ENCODE assay signal across 23 mouse cellular contexts in the genomic region with DNA sequence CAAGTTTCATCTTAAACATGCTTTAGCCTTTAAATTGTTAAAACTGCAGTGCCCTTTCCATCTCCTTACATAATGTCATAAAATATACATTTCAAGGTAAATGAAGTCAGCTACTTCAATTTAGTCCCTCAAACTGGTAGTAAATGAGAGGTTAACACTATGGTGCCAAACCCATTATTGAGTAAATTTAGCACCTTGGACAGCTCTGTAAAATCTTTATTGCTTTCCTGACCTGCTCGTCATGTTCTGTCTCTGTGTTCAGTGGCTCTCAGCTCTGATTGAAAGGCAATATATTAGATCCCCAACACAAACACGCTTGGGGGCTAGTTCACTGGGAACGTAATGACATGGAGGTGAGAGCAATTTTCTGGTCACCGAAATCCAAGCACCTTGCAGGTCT.
A peak's percentile ranks its signal among the peaks of the same experiment; 100 is the strongest.
DNase-seq lines count a peak whose midpoint lies in the region; ATAC-seq and TF ChIP-seq lines count a peak whose summit lies in the region.
"Had no signal": no experiment of that assay in that cellular context is flagged by ENCODE, and none has a peak within 500 bp of the region (broad histone marks: within the 10 kb centered on the region; RNA-seq: fewer than 3 reads in every experiment).

No protein-coding gene starts in this region.

- no peak overlapping the region for H3K9ac ChIP-seq in forebrain, embryonic 11.5 days (ENCODE audit: low read length)
- H3K9ac ChIP-seq: embryonic facial prominence, embryonic 12.5 days; forebrain, embryonic 12.5 days; heart, embryonic 15.5 days; hindbrain, embryonic 14.5 days; intestine, embryonic 15.5 days had no signal

- no peaks in the 10 kb centered on the region for H3K9me3 ChIP-seq in forebrain, embryonic 11.5 days (ENCODE audit: control insufficient read depth, low read length)
- H3K9me3 ChIP-seq: embryonic facial prominence, embryonic 12.5 days; forebrain, embryonic 12.5 days; heart, embryonic 15.5 days; hindbrain, embryonic 10.5 days; intestine, embryonic 15.5 days had no signal

- H3K27me3 ChIP-seq in forebrain, embryonic 11.5 days (ENCODE audit: control insufficient read depth, insufficient read depth, low read length) = no peaks in the 10 kb centered on the region
- H3K27me3 ChIP-seq: embryonic facial prominence, embryonic 12.5 days; forebrain, embryonic 12.5 days; heart, embryonic 15.5 days; intestine, embryonic 15.5 days; Patski had no signal

- no peaks in the 10 kb centered on the region for H3K36me3 ChIP-seq in forebrain, embryonic 11.5 days (ENCODE audit: control insufficient read depth, insufficient read depth, low read length)
- H3K36me3 ChIP-seq: embryonic facial prominence, embryonic 12.5 days; forebrain, embryonic 12.5 days; heart, embryonic 15.5 days; intestine, embryonic 15.5 days had no signal

- peak; percentile 27 for DNase-seq in embryo, embryonic 10 days (ENCODE audit: low spot score)
- no peak for DNase-seq in embryo, embryonic 9.5 days (ENCODE audit: extremely low spot score)
- DNase-seq in layer of hippocampus, adult 2 months (ENCODE audit: low spot score in 2 of 2) = no peak
- DNase-seq in layer of hippocampus, postnatal 25 days (ENCODE audit: extremely low spot score in 1 of 2, low spot score in 1 of 2) = no peak
- DNase-seq in A20 (ENCODE audit: low read depth, low spot score) = peak; percentile 5
- peak; percentile 50 for DNase-seq in embryo, embryonic 11 days
- no peak for DNase-seq in forebrain, embryonic 11.5 days (ENCODE audit: low spot score)
- DNase-seq: adrenal gland, adult 2 months; adrenal gland, postnatal 25 days; cerebellum, adult 2 months; cerebellum, postnatal 10 days; gastrocnemius, postnatal 10 days; heart, adult 2 months; heart, postnatal 14 days had no signal

- TF ChIP-seq CTCF in layer of hippocampus, adult 2 months (conservative IDR thresholded peaks at IDR 0.05) = 0 out of 2 replicates have a peak, but pooled peaks have one; percentile 0

- no peak overlapping the region for H3K4me3 ChIP-seq in layer of hippocampus, adult 2 months
- H3K4me3 ChIP-seq in forebrain, embryonic 11.5 days (ENCODE audit: low read depth, low read length) = no peak overlapping the region
- H3K4me3 ChIP-seq: embryonic facial prominence, embryonic 12.5 days; forebrain, embryonic 12.5 days; heart, adult 2 months; heart, embryonic 15.5 days; hindbrain, embryonic 10.5 days; intestine, embryonic 15.5 days had no signal

- no peak for ATAC-seq in forebrain, embryonic 11.5 days (replicated peaks; ENCODE audit: low FRiP score)
- ATAC-seq: forebrain, embryonic 16.5 days; intestine, embryonic 15.5 days; Patski had no signal

- H3K4me1 ChIP-seq in forebrain, embryonic 11.5 days (replicated peaks; ENCODE audit: control insufficient read depth, insufficient read depth, low read length) = peaks cover 2% of the 10 kb centered on the region; the same call in 1 of the 2 replicates
- H3K4me1 ChIP-seq: embryonic facial prominence, embryonic 12.5 days; heart, embryonic 15.5 days; intestine, embryonic 15.5 days had no signal

- 72% methylated on average over 4 of the region's 4 CpGs for WGBS in forebrain, embryonic 11.5 days

- H3K4me2 ChIP-seq in forebrain, embryonic 11.5 days (ENCODE audit: low read depth, low read length, severe bottlenecking) = no peak overlapping the region
- H3K4me2 ChIP-seq: embryonic facial prominence, embryonic 12.5 days; forebrain, embryonic 12.5 days; heart, embryonic 11.5 days; heart, embryonic 15.5 days; hindbrain, embryonic 14.5 days; intestine, embryonic 15.5 days had no signal

- H3K27ac ChIP-seq in layer of hippocampus, adult 2 months = no peak overlapping the region
- no peak overlapping the region for H3K27ac ChIP-seq in forebrain, embryonic 11.5 days (ENCODE audit: low read depth, low read length)
- H3K27ac ChIP-seq: embryonic facial prominence, embryonic 12.5 days; forebrain, embryonic 12.5 days; heart, adult 2 months; heart, embryonic 15.5 days; hindbrain, embryonic 10.5 days; hindbrain, embryonic 14.5 days; intestine, embryonic 15.5 days had no signal

Comparison
In these comparisons a context has a peak if more than half of its experiments do, and no peak if none do; other contexts are left out.
1. DNase-seq: peak in embryo, embryonic 10 days (single experiment), A20 (single experiment) and embryo, embryonic 11 days (single experiment); none in embryo, embryonic 9.5 days (single experiment), layer of hippocampus, adult 2 months (0 of 2), layer of hippocampus, postnatal 25 days (0 of 2) and forebrain, embryonic 11.5 days (single experiment).